Mouse (Mus musculus): ENCODE data around the gene Ces3b.

DNA sequence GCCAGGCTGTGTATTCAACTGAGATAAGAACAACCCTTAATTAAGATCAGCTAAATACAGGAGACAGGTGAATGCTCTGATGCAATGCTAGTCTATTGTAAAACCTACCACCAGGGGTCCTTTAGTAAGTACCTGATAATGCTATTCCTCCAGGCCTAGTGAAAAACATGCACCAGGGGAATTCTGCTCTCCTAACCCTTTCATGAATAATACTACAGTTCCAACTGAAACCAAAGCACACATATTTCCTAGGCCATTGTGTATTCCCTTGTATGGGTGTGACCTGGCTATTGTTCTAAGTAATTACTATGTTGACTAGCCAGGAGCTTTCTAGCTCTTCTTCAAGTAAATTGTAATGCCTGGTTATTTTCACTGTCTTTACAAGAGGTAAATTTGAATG lies 23.5 kb upstream of the Ces3b start:
- TF ChIP-seq POLR2A (IDR thresholded peaks at IDR 0.05; ENCODE audit: borderline replicate concordance, insufficient read depth, low read length) (no peak), CTCF (IDR thresholded peaks at IDR 0.05; ENCODE audit: borderline replicate concordance, insufficient read depth, low read depth, low read length) (no peak)
